Mouse (Mus musculus): ENCODE data around the gene Ehhadh. TPM values are rescaled to one million over a fixed set of nuclear protein-coding genes. Genes with fewer than 3 reads are reported as not detected.
A peak's percentile ranks its signal among the peaks of the same experiment; 100 is the strongest.

Ehhadh gene
- total and polyA plus RNA-seq, 3 experiments: 5.3 to 6.6 TPM; not detected in 1

- no peak overlapping the region for H3K27ac ChIP-seq (ENCODE audit: control insufficient read depth, low read depth, low read length)
- no peak overlapping the region for H3K4me3 ChIP-seq (ENCODE audit: control insufficient read depth in 1 of 2, insufficient read depth in 1 of 2, low read depth in 2 of 2, low read length in 2 of 2)
- H3K79me2 ChIP-seq (ENCODE audit: control insufficient read depth, insufficient read depth, low read length, poor library complexity): no peaks in the 10 kb centered on the region
- H3K27me3 ChIP-seq (ENCODE audit: control insufficient read depth in 1 of 2, insufficient read depth in 2 of 2, low read length in 2 of 2): no peaks in the 10 kb centered on the region
- H3K9ac ChIP-seq (ENCODE audit: control insufficient read depth, low read depth, low read length, poor library complexity, severe bottlenecking): no peak overlapping the region
- TF ChIP-seq ETS1 (IDR thresholded peaks at IDR 0.05; ENCODE audit: low read depth, low read length) (peak; percentile 53; the same call in 1 of the 2 replicates), HCFC1 (IDR thresholded peaks at IDR 0.05; ENCODE audit: low read depth, low read length) (no peak), GABPA (IDR thresholded peaks at IDR 0.05; ENCODE audit: low read depth, low read length) (no peak)
- H3K36me3 ChIP-seq (ENCODE audit: control insufficient read depth in 1 of 2, insufficient read depth in 2 of 2, low read length in 2 of 2): 0 out of 4 replicates have a peak, but pooled peaks cover 0 to 4% of the 10 kb centered on the region in 2 experiments
- H3K4me1 ChIP-seq (ENCODE audit: control insufficient read depth in 1 of 2, insufficient read depth in 2 of 2, low read length in 2 of 2): peaks cover 0 to 8% of the 10 kb centered on the region in 2 experiments; a peak in 1 of 4 replicates
- DNase-seq (ENCODE audit: low read depth, low spot score): no peak
- no peaks in the 10 kb centered on the region for H3K9me3 ChIP-seq (replicated peaks; ENCODE audit: insufficient read depth, low read length)
Measured at GRCm38 (mm10) chr16:21827153-21827552, 39.5 kb upstream of the Ehhadh start.

DNA sequence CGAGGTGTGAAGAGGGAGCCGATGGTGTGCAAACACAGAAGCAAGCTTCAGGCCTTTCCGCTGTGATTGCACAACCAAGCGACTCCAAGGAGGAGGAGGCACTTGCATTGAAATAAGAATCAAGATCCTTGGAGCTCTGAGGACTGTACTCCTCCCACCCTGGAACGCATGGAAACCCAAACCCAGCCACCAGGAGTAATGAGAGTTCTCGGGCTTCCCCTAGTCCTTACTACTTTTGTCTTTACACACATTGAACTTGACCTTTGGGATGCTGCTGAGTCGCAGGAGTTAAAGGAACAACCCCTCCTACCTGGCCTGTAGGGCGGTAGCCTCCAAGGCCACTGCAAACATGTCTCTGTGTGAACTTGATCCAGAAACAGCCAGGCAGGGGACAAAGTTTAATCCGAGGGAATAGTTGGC, 38.0 kb upstream of the Ehhadh start:
- H3K36me3 ChIP-seq (ENCODE audit: control insufficient read depth in 1 of 2, insufficient read depth in 2 of 2, low read length in 2 of 2): 0 out of 4 replicates have a peak, but pooled peaks cover 0 to 4% of the 10 kb centered on the region in 2 experiments
- H3K4me1 ChIP-seq (ENCODE audit: control insufficient read depth in 1 of 2, insufficient read depth in 2 of 2, low read length in 2 of 2): peaks cover 0 to 8% of the 10 kb centered on the region in 2 experiments; a peak in 1 of 4 replicates
- TF ChIP-seq MAFK (IDR thresholded peaks at IDR 0.05; ENCODE audit: borderline replicate concordance, low read depth, low read length) (no peak), ZMIZ1 (IDR thresholded peaks at IDR 0.05; ENCODE audit: low read depth, low read length) (no peak), ZC3H11A (IDR thresholded peaks at IDR 0.05; ENCODE audit: low read depth, low read length) (no peak)
- no peak for DNase-seq (ENCODE audit: low read depth, low spot score)
- H3K79me2 ChIP-seq (ENCODE audit: control insufficient read depth, insufficient read depth, low read length, poor library complexity): no peaks in the 10 kb centered on the region
- no peak overlapping the region for H3K4me3 ChIP-seq (ENCODE audit: control insufficient read depth in 1 of 2, insufficient read depth in 1 of 2, low read depth in 2 of 2, low read length in 2 of 2)
- H3K9ac ChIP-seq (ENCODE audit: control insufficient read depth, low read depth, low read length, poor library complexity, severe bottlenecking): no peak overlapping the region
- no peaks in the 10 kb centered on the region for H3K27me3 ChIP-seq (ENCODE audit: control insufficient read depth in 1 of 2, insufficient read depth in 2 of 2, low read length in 2 of 2)
- no peak overlapping the region for H3K27ac ChIP-seq (ENCODE audit: control insufficient read depth, low read depth, low read length)
- H3K9me3 ChIP-seq (replicated peaks; ENCODE audit: insufficient read depth, low read length): no peaks in the 10 kb centered on the region

DNA sequence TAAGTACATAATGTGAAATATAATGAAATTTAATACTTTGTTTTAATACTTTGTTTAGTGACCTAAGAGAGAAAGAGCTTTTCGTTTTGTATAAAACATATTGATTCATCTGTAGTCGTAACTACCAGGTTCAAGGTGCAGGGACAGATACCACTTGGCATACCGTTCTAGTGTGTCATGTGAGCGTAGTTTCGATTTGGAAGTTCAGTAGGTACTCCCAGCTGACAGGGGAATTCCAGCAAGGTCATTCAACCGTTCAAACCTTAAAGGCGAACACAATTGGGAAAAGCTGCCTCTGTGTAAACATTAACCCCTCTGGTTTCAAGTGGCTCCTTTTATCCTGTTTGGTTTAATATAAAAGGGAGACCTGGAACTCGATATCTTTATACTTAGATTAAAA, 31.0 kb upstream of the Ehhadh start:
- no peaks in the 10 kb centered on the region for H3K9me3 ChIP-seq (replicated peaks; ENCODE audit: insufficient read depth, low read length)

More for the DNA sequence above, 31.0 kb upstream of the Ehhadh start:
- peaks cover 0 to 2% of the 10 kb centered on the region in 2 experiments; a peak in 1 of 4 replicates for H3K4me1 ChIP-seq (ENCODE audit: control insufficient read depth in 1 of 2, insufficient read depth in 2 of 2, low read length in 2 of 2)
- no peak overlapping the region for H3K27ac ChIP-seq (ENCODE audit: control insufficient read depth, low read depth, low read length)
- H3K36me3 ChIP-seq (ENCODE audit: control insufficient read depth in 1 of 2, insufficient read depth in 2 of 2, low read length in 2 of 2): no peaks in the 10 kb centered on the region
- H3K27me3 ChIP-seq (ENCODE audit: control insufficient read depth in 1 of 2, insufficient read depth in 2 of 2, low read length in 2 of 2): no peaks in the 10 kb centered on the region
- TF ChIP-seq MAX (IDR thresholded peaks at IDR 0.05; ENCODE audit: low read length): no peak
- no peak for TF ChIP-seq TAL1 (IDR thresholded peaks at IDR 0.05; ENCODE audit: low read length)
- TF ChIP-seq CHD1 (IDR thresholded peaks at IDR 0.05; ENCODE audit: low read depth, low read length): no peak
- no peak for TF ChIP-seq ELF1 (IDR thresholded peaks at IDR 0.05; ENCODE audit: low read depth, low read length)
- no peak for TF ChIP-seq RAD21 (IDR thresholded peaks at IDR 0.05; ENCODE audit: low read depth, low read length)
- TF ChIP-seq UBTF (IDR thresholded peaks at IDR 0.05; ENCODE audit: borderline replicate concordance, insufficient read depth, low read depth, low read length): no peak
- TF ChIP-seq MAZ (IDR thresholded peaks at IDR 0.05; ENCODE audit: low read depth, low read length): no peak
- no peak for TF ChIP-seq MEF2A (IDR thresholded peaks at IDR 0.05; ENCODE audit: extremely low read depth, insufficient replicate concordance, low read depth, low read length, poor library complexity, severe bottlenecking)
- TF ChIP-seq CHD2 (IDR thresholded peaks at IDR 0.05; ENCODE audit: low read length): no peak
- TF ChIP-seq EP300 (IDR thresholded peaks at IDR 0.05; ENCODE audit: low read depth in 1 of 2, low read length in 2 of 2): no peak
- TF ChIP-seq NELFE (IDR thresholded peaks at IDR 0.05; ENCODE audit: low read depth, low read length): no peak
- H3K4me3 ChIP-seq (ENCODE audit: control insufficient read depth in 1 of 2, insufficient read depth in 1 of 2, low read depth in 2 of 2, low read length in 2 of 2): peak overlapping the region in 1 of 2 experiments; percentile 66; a peak in 2 of 4 replicates
- H3K79me2 ChIP-seq (ENCODE audit: control insufficient read depth, insufficient read depth, low read length, poor library complexity): no peaks in the 10 kb centered on the region
- DNase-seq (ENCODE audit: low read depth, low spot score): no peak
- no peak overlapping the region for H3K9ac ChIP-seq (ENCODE audit: control insufficient read depth, low read depth, low read length, poor library complexity, severe bottlenecking)

Data from MEL (cell line).